ENCODE assay signal across 10 mouse cellular contexts in the genomic region with DNA sequence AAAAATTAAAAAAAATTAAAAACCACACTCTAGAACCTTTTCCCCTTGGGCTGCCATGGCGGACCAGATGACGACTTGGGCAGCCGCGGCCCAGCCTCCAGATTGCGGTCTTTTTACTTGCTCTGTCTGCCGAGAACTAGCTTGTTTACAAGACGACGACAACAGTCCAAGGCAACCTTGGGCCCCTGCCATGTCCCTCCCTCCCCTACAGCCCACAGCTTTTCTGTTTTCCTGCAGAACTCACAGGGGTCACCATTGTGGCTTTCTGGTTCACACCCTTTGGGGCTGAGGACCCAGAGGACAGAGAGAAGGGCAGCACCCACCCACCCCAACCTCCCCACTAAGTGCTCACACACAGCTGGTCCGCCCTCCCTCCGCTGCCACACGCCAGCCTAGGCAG. TPM values are rescaled to one million over a fixed set of nuclear protein-coding genes. Genes with fewer than 3 reads are reported as not detected.
DNase-seq lines count a peak whose midpoint lies in the region; ATAC-seq and TF ChIP-seq lines count a peak whose summit lies in the region.
"Had no signal": no experiment of that assay in that cellular context is flagged by ENCODE, and none has a peak within 500 bp of the region (broad histone marks: within the 10 kb centered on the region; RNA-seq: fewer than 3 reads in every experiment).

No protein-coding gene starts in this region.

- no peak for ATAC-seq in intestine, postnatal 0 days
- no peak for ATAC-seq in intestine, embryonic 16.5 days
- peak; percentile 53; the same call in 1 of the 2 replicates for ATAC-seq in lung, embryonic 15.5 days (ENCODE audit: borderline replicate concordance, extremely low read depth, low FRiP score, low TSS enrichment)
- ATAC-seq in liver, embryonic 11.5 days (replicated peaks; ENCODE audit: low FRiP score) = no peak

- no peaks in the 10 kb centered on the region for H3K27me3 ChIP-seq in intestine, postnatal 0 days (replicated peaks; ENCODE audit: control insufficient read depth, insufficient read depth, low read length)
- no peaks in the 10 kb centered on the region for H3K27me3 ChIP-seq in intestine, embryonic 16.5 days (replicated peaks; ENCODE audit: control insufficient read depth, insufficient read depth, low read length)
- H3K27me3 ChIP-seq in lung, embryonic 15.5 days = no peaks in the 10 kb centered on the region
- no peaks in the 10 kb centered on the region for H3K27me3 ChIP-seq in liver, embryonic 11.5 days (replicated peaks; ENCODE audit: control insufficient read depth, insufficient read depth, low read length)
- H3K27me3 ChIP-seq: heart, embryonic 13.5 days had no signal

- H3K4me1 ChIP-seq in intestine, postnatal 0 days (replicated peaks; ENCODE audit: control insufficient read depth, insufficient read depth, low read length) = no peaks in the 10 kb centered on the region
- H3K4me1 ChIP-seq in intestine, embryonic 16.5 days (ENCODE audit: control insufficient read depth, insufficient read depth, low read length) = peaks cover 5% of the 10 kb centered on the region; the same call in 1 of the 2 replicates
- peaks cover 21% of the 10 kb centered on the region for H3K4me1 ChIP-seq in lung, embryonic 15.5 days
- no peaks in the 10 kb centered on the region for H3K4me1 ChIP-seq in liver, embryonic 11.5 days (replicated peaks; ENCODE audit: control insufficient read depth, insufficient read depth, low read length)

- no peak for TF ChIP-seq CTCF in intestine, postnatal 0 days (IDR thresholded peaks at IDR 0.05; ENCODE audit: low read depth)

- peak overlapping the region; percentile 11; the same call in 1 of the 2 replicates for H3K27ac ChIP-seq in intestine, postnatal 0 days (ENCODE audit: low read depth, low read length)
- H3K27ac ChIP-seq in intestine, embryonic 16.5 days (ENCODE audit: low read length) = no peak overlapping the region
- H3K27ac ChIP-seq in lung, embryonic 15.5 days = peak overlapping the region; percentile 64
- no peak overlapping the region for H3K27ac ChIP-seq in liver, embryonic 11.5 days (ENCODE audit: low read depth, low read length)
- H3K27ac ChIP-seq: heart, embryonic 13.5 days; macrophage had no signal

- peaks cover 58% of the 10 kb centered on the region for H3K36me3 ChIP-seq in intestine, postnatal 0 days (ENCODE audit: control insufficient read depth, insufficient read depth)
- H3K36me3 ChIP-seq in intestine, embryonic 16.5 days (ENCODE audit: control insufficient read depth, insufficient read depth, low read length) = peaks cover 12% of the 10 kb centered on the region
- H3K36me3 ChIP-seq in lung, embryonic 15.5 days = peaks cover 35% of the 10 kb centered on the region
- H3K36me3 ChIP-seq in liver, embryonic 11.5 days (ENCODE audit: control insufficient read depth, insufficient read depth, low read length) = peaks cover 22% of the 10 kb centered on the region

- H3K4me2 ChIP-seq in intestine, postnatal 0 days (replicated peaks; ENCODE audit: low read depth) = no peak overlapping the region
- no peak overlapping the region for H3K4me2 ChIP-seq in intestine, embryonic 16.5 days (ENCODE audit: low read depth, low read length)
- H3K4me2 ChIP-seq in lung, embryonic 15.5 days = no peak overlapping the region
- H3K4me2 ChIP-seq in liver, embryonic 11.5 days = no peak overlapping the region
- H3K4me2 ChIP-seq: heart, embryonic 13.5 days had no signal

- H3K9ac ChIP-seq in intestine, postnatal 0 days (ENCODE audit: low read depth, low read length) = no peak overlapping the region
- no peak overlapping the region for H3K9ac ChIP-seq in intestine, embryonic 16.5 days (ENCODE audit: low read depth, low read length)
- H3K9ac ChIP-seq in lung, embryonic 15.5 days = no peak overlapping the region
- H3K9ac ChIP-seq in liver, embryonic 11.5 days (ENCODE audit: low read depth, low read length) = no peak overlapping the region
- H3K9ac ChIP-seq: heart, embryonic 13.5 days had no signal

- WGBS in intestine, postnatal 0 days = 79% methylated on average over 11 of the region's 11 CpGs
- WGBS in intestine, embryonic 16.5 days = 75% methylated on average over 11 of the region's 11 CpGs
- WGBS in lung, embryonic 15.5 days = 66% methylated on average over 11 of the region's 11 CpGs
- 93% methylated on average over 11 of the region's 11 CpGs for WGBS in liver, embryonic 11.5 days

- peak; percentile 74 for DNase-seq in adrenal gland, adult 8-10 months
- peak; percentile 47 to 63 for DNase-seq in heart, adult 9 months (ENCODE audit: low spot score in 2 of 2)
- no peak for DNase-seq in liver, embryonic 11.5 days (ENCODE audit: low spot score)
- no peak for DNase-seq in spleen, postnatal 36 days (ENCODE audit: low spot score in 2 of 2)
- DNase-seq in left cerebral cortex, adult 18-20 months (ENCODE audit: low spot score in 2 of 2) = no peak

- no peaks in the 10 kb centered on the region for H3K9me3 ChIP-seq in intestine, postnatal 0 days (ENCODE audit: control insufficient read depth)
- H3K9me3 ChIP-seq in intestine, embryonic 16.5 days (ENCODE audit: control insufficient read depth, low read length) = 0 out of 2 replicates have a peak, but pooled peaks cover 3% of the 10 kb centered on the region
- no peaks in the 10 kb centered on the region for H3K9me3 ChIP-seq in lung, embryonic 15.5 days
- H3K9me3 ChIP-seq in liver, embryonic 11.5 days (ENCODE audit: control insufficient read depth, low read length) = peaks cover 2% of the 10 kb centered on the region; the same call in 1 of the 2 replicates
- H3K9me3 ChIP-seq: heart, embryonic 13.5 days had no signal

- H3K4me3 ChIP-seq in intestine, postnatal 0 days (ENCODE audit: low read depth, low read length) = no peak overlapping the region
- no peak overlapping the region for H3K4me3 ChIP-seq in intestine, embryonic 16.5 days (ENCODE audit: low read length)
- H3K4me3 ChIP-seq in lung, embryonic 15.5 days = no peak overlapping the region
- no peak overlapping the region for H3K4me3 ChIP-seq in liver, embryonic 11.5 days (ENCODE audit: low read depth, low read length)
- H3K4me3 ChIP-seq: heart, embryonic 13.5 days had no signal

RNA-seq across cellular contexts. Expression of a gene that starts 12.1 kb away (rescaled TPM):
- 1,325 and 1,382 TPM in 2 replicates for polyA plus RNA-seq in intestine, postnatal 0 days (2015; fragmentation: Nextera tagmentation; extraction: Ambion mirVana)
- polyA plus RNA-seq in intestine, embryonic 16.5 days (2015; fragmentation: Nextera tagmentation; extraction: Ambion mirVana) = 1,232 and 1,258 TPM in 2 replicates
- total RNA-seq in adrenal gland, adult 8-10 months (2022) = 10 to 100 TPM; 37.2 to 58.6 (median 47.9) TPM
- 443 and 454 TPM in 2 replicates for polyA plus RNA-seq in lung, embryonic 15.5 days (2015; fragmentation: Nextera tagmentation; extraction: Ambion mirVana)
- 98.9 and 115 TPM in 2 replicates for polyA plus RNA-seq in liver, embryonic 11.5 days (2014; fragmentation: Nextera tagmentation; extraction: Ambion mirVana)
- total RNA-seq in left cerebral cortex, adult 18-20 months (2021) = 10 to 100 TPM; 13.2 to 15.3 TPM
- polyA plus RNA-seq: macrophage had no signal

Comparison
In these comparisons a context has a peak if more than half of its experiments do, and no peak if none do; other contexts are left out.
1. H3K27ac ChIP-seq: peak in intestine, postnatal 0 days (single experiment) and lung, embryonic 15.5 days (single experiment); none in intestine, embryonic 16.5 days (single experiment) and liver, embryonic 11.5 days (single experiment).
2. DNase-seq: peak in adrenal gland, adult 8-10 months (single experiment) and heart, adult 9 months (2 of 2); none in liver, embryonic 11.5 days (single experiment), spleen, postnatal 36 days (0 of 2) and left cerebral cortex, adult 18-20 months (0 of 2).